29 mouse cellular contexts compared by ENCODE assay signal in genomic region chr3:101036001-101036400, GRCm38 (mm10). TPM values are rescaled to one million over a fixed set of nuclear protein-coding genes. Genes with fewer than 3 reads are reported as not detected.
"Had no signal": no experiment of that assay in that cellular context is flagged by ENCODE, and none has a peak within 500 bp of the region (broad histone marks: within the 10 kb centered on the region; RNA-seq: fewer than 3 reads in every experiment).

No protein-coding gene starts in this region.

- H3K4me2 ChIP-seq: embryonic facial prominence, embryonic 12.5 days; embryonic facial prominence, embryonic 13.5 days; embryonic facial prominence, embryonic 15.5 days; forebrain, embryonic 12.5 days; forebrain, embryonic 13.5 days; forebrain, embryonic 15.5 days had no signal

- H3K4me3 ChIP-seq: embryonic facial prominence, embryonic 10.5 days; embryonic facial prominence, embryonic 12.5 days; embryonic facial prominence, embryonic 13.5 days; embryonic facial prominence, embryonic 15.5 days; erythroblast, embryonic 14.5 days; forebrain, embryonic 10.5 days; forebrain, embryonic 12.5 days; forebrain, embryonic 13.5 days; forebrain, embryonic 15.5 days; gastrocnemius, adult 2 months; heart, adult 2 months had no signal

- H3K9ac ChIP-seq: embryonic facial prominence, embryonic 12.5 days; embryonic facial prominence, embryonic 13.5 days; embryonic facial prominence, embryonic 15.5 days; forebrain, embryonic 12.5 days; forebrain, embryonic 13.5 days; forebrain, embryonic 15.5 days; forebrain, postnatal 0 days had no signal

- H3K27ac ChIP-seq: embryonic facial prominence, embryonic 10.5 days; embryonic facial prominence, embryonic 12.5 days; embryonic facial prominence, embryonic 13.5 days; embryonic facial prominence, embryonic 15.5 days; forebrain, embryonic 10.5 days; forebrain, embryonic 12.5 days; forebrain, embryonic 13.5 days; forebrain, embryonic 15.5 days; gastrocnemius, adult 2 months; heart, adult 2 months had no signal

- ATAC-seq: forebrain, embryonic 14.5 days; forebrain, embryonic 15.5 days; forebrain, embryonic 16.5 days; forebrain, postnatal 0 days had no signal

- H3K27me3 ChIP-seq: embryonic facial prominence, embryonic 12.5 days; embryonic facial prominence, embryonic 13.5 days; embryonic facial prominence, embryonic 15.5 days; forebrain, embryonic 12.5 days; forebrain, embryonic 13.5 days; forebrain, embryonic 15.5 days had no signal

- DNase-seq: cerebellum, adult 8-10 months; cerebellum, adult 9-10 months; cerebellum, adult 9-11 months; cerebellum, postnatal 10 days; cerebellum, postnatal 14 days; cerebellum, postnatal 25 days; cerebellum, postnatal 36 days; embryo, embryonic 11 days; forebrain, postnatal 0 days; gastrocnemius, adult 2 months; gastrocnemius, postnatal 10 days; gastrocnemius, postnatal 14 days; gastrocnemius, postnatal 25 days; gastrocnemius, postnatal 36 days; heart, adult 11 months; heart, adult 18-20 months; heart, adult 2 months had no signal

- H3K9me3 ChIP-seq: embryonic facial prominence, embryonic 10.5 days; embryonic facial prominence, embryonic 12.5 days; embryonic facial prominence, embryonic 13.5 days; embryonic facial prominence, embryonic 15.5 days; forebrain, embryonic 10.5 days; forebrain, embryonic 12.5 days; forebrain, embryonic 13.5 days; forebrain, embryonic 15.5 days had no signal

- H3K36me3 ChIP-seq: embryonic facial prominence, embryonic 15.5 days; forebrain, embryonic 15.5 days had no signal

- H3K4me1 ChIP-seq: forebrain, embryonic 12.5 days; forebrain, embryonic 13.5 days; forebrain, embryonic 15.5 days had no signal

RNA-seq across cellular contexts. Expression of gene Cd101, which starts 6.6 kb away (rescaled TPM):
- polyA plus RNA-seq: embryonic facial prominence, embryonic 10.5 days; embryonic facial prominence, embryonic 11.5 days; erythroblast, embryonic 14.5 days; forebrain, embryonic 10.5 days; forebrain, embryonic 14.5 days; forebrain, embryonic 16.5 days had no signal
